Mouse (Mus musculus): ENCODE results near the gene Entpd1.
"Not testable (repeated sequence)": the region's sequence is repeated elsewhere in the genome, so short reads cannot be mapped to it uniquely, and the experiment has no call there.

- TF ChIP-seq ZC3H11A (IDR thresholded peaks at IDR 0.05; ENCODE audit: borderline replicate concordance, low read depth, low read length); CHD2 (IDR thresholded peaks at IDR 0.05; ENCODE audit: low read depth, low read length); HCFC1 (IDR thresholded peaks at IDR 0.05; ENCODE audit: borderline replicate concordance, insufficient read depth, low read length): not testable (repeated sequence)
Measured at GRCm38 (mm10) chr19:40600846-40601245, 11.3 kb upstream of the Entpd1 start.

Data from ES-E14 (cell line).